ENCODE assay signal across 16 mouse cellular contexts in the genomic region with DNA sequence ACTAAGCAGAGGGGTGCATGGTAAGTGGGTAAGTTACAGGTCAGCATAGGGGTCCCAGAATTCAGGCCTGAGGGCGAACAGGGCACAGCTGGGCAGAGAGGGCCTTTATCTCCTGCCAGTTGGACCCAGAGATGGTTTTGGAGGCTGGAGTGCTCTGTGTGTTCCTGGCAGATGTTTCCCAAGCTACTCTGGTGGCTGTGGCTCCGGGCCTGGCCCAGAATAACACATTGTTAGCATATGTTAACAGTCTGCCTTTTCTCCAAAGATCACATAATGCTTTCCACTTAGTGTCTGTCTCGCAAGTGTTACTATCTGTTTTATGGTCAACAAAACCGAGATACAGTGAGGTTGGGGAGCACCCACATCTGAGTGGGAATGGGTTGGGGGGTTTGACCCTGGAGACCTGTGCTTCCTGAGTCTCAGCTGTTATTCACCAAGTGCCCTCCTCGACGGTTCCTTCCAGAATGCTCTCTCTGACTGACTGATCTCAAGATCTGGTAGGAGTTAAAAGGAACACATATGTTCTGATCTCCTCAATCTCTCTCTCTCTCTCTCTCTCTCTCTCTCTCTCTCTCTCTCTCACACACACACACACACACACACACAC. TPM values are rescaled to one million over a fixed set of nuclear protein-coding genes. Genes with fewer than 3 reads are reported as not detected.
DNase-seq lines count a peak whose midpoint lies in the region; ATAC-seq lines count a peak whose summit lies in the region.
"Had no signal": no experiment of that assay in that cellular context is flagged by ENCODE, and none has a peak within 500 bp of the region (broad histone marks: within the 10 kb centered on the region; RNA-seq: fewer than 3 reads in every experiment).

No protein-coding gene starts in this region.

- no peak for DNase-seq in lung, postnatal 36 days
- DNase-seq in adipocyte (ENCODE audit: low spot score) = peak; percentile 16
- no peak for DNase-seq in liver, embryonic 13.5 days
- no peak for DNase-seq in gastrocnemius, postnatal 10 days
- DNase-seq in adrenal gland, postnatal 14 days = no peak
- DNase-seq: adrenal gland, postnatal 10 days; cerebellum, adult 9-10 months; gastrocnemius, postnatal 36 days; layer of hippocampus, postnatal 36 days; left cerebral cortex, postnatal 4 days; right cerebral cortex, postnatal 4 days had no signal

- no peak overlapping the region for H3K4me2 ChIP-seq in lung, embryonic 16.5 days (ENCODE audit: low read depth, low read length)
- no peak overlapping the region for H3K4me2 ChIP-seq in liver, embryonic 13.5 days
- H3K4me2 ChIP-seq: hindbrain, embryonic 15.5 days had no signal

- no peaks in the 10 kb centered on the region for H3K9me3 ChIP-seq in lung, embryonic 16.5 days (ENCODE audit: control insufficient read depth, low read length)
- H3K9me3 ChIP-seq in liver, embryonic 13.5 days (replicated peaks) = no peaks in the 10 kb centered on the region
- H3K9me3 ChIP-seq: heart, embryonic 10.5 days; hindbrain, embryonic 15.5 days had no signal

- peak; percentile 48 for ATAC-seq in lung, embryonic 16.5 days (ENCODE audit: low read depth)
- peak; percentile 52 for ATAC-seq in CD4-positive, CD25-positive, alpha-beta regulatory T cell, adult 4 months
- peak; percentile 29; the same call in 1 of the 2 replicates for ATAC-seq in liver, embryonic 13.5 days (ENCODE audit: low read depth)
- ATAC-seq: midbrain, embryonic 16.5 days had no signal

- H3K4me1 ChIP-seq in lung, embryonic 16.5 days (replicated peaks; ENCODE audit: control insufficient read depth, insufficient read depth, low read length) = peaks cover 17% of the 10 kb centered on the region
- H3K4me1 ChIP-seq in liver, embryonic 13.5 days (replicated peaks) = peaks cover 82% of the 10 kb centered on the region

- H3K9ac ChIP-seq in lung, embryonic 16.5 days (ENCODE audit: low read length) = no peak overlapping the region
- no peak overlapping the region for H3K9ac ChIP-seq in liver, embryonic 13.5 days
- H3K9ac ChIP-seq: hindbrain, embryonic 15.5 days had no signal

- no peak overlapping the region for H3K4me3 ChIP-seq in lung, embryonic 16.5 days (ENCODE audit: low read length)
- no peak overlapping the region for H3K4me3 ChIP-seq in liver, embryonic 13.5 days (replicated peaks)
- H3K4me3 ChIP-seq: heart, embryonic 10.5 days; hindbrain, embryonic 15.5 days had no signal

- H3K27me3 ChIP-seq in lung, embryonic 16.5 days (ENCODE audit: control insufficient read depth, insufficient read depth, low read depth, low read length) = no peaks in the 10 kb centered on the region
- no peaks in the 10 kb centered on the region for H3K27me3 ChIP-seq in liver, embryonic 13.5 days
- H3K27me3 ChIP-seq: hindbrain, embryonic 15.5 days had no signal

- H3K36me3 ChIP-seq in lung, embryonic 16.5 days (ENCODE audit: control insufficient read depth, insufficient read depth, low read length) = no peaks in the 10 kb centered on the region
- H3K36me3 ChIP-seq in liver, embryonic 13.5 days = no peaks in the 10 kb centered on the region
- H3K36me3 ChIP-seq: heart, embryonic 10.5 days; hindbrain, embryonic 15.5 days had no signal

- WGBS in lung, embryonic 16.5 days = 46% methylated on average over 6 of the region's 6 CpGs
- 38% methylated on average over 6 of the region's 6 CpGs for WGBS in liver, embryonic 13.5 days (ENCODE audit: insufficient replicate concordance)

- H3K27ac ChIP-seq in lung, embryonic 16.5 days (ENCODE audit: low read length) = peak overlapping the region; percentile 21
- H3K27ac ChIP-seq in liver, embryonic 13.5 days = peak overlapping the region; percentile 47
- H3K27ac ChIP-seq: heart, embryonic 10.5 days; hindbrain, embryonic 15.5 days had no signal

RNA-seq across cellular contexts. Expression of a gene that starts 39.6 kb away (rescaled TPM):
- 9.4 and 10.9 TPM in 2 replicates for polyA plus RNA-seq in lung, embryonic 16.5 days (2015; fragmentation: Nextera tagmentation; extraction: Ambion mirVana)
- 10 to 100 TPM; 40.2 to 41.6 TPM for polyA plus RNA-seq in CD4-positive, CD25-positive, alpha-beta regulatory T cell, adult 4 months (2017; shearing (Covaris generic))
- polyA plus RNA-seq in liver, embryonic 13.5 days (2015; fragmentation: Nextera tagmentation; extraction: Ambion mirVana) = 5.9 and 6.9 TPM in 2 replicates
- total RNA-seq in gastrocnemius, postnatal 10 days (2021) = 10 to 100 TPM in 1 of 2 experiments, 1 to 10 TPM in 1; 8.8 to 14.8 TPM
- 4.7 and 9.5 TPM in 2 replicates for total RNA-seq in adrenal gland, postnatal 14 days (2021)
